Mouse (Mus musculus): ENCODE results near the gene Cnot3. TPM values are rescaled to one million over a fixed set of nuclear protein-coding genes. Genes with fewer than 3 reads are reported as not detected.

The Cnot3 gene
- polyA plus RNA-seq, 2 experiments: 20.2 to 30.2 TPM

- Histone ChIP-seq H3K4me2 (ENCODE audit: low read depth) (peak overlapping the region; percentile 96), H3K36me3 (replicated peaks; ENCODE audit: control insufficient read depth, insufficient read depth, low read depth) (peaks cover 31% of the 10 kb centered on the region), H3K4me1 (replicated peaks; ENCODE audit: control insufficient read depth in 2 of 2, insufficient read depth in 2 of 2, low read length in 1 of 2) (peaks cover 20 to 22% of the 10 kb centered on the region in 2 experiments), H3K9ac (replicated peaks) (peak overlapping the region; percentile 77), H3K27me3 (ENCODE audit: control insufficient read depth, insufficient read depth, low read length) (no peaks in the 10 kb centered on the region), H3K9me3 (ENCODE audit: control insufficient read depth, low read length) (no peaks in the 10 kb centered on the region), H3K27ac (peak overlapping the region; percentile 79), H3K4me3 (ENCODE audit: insufficient read depth in 1 of 2, low read depth in 2 of 2, low read length in 2 of 2) (peak overlapping the region; percentile 78 to 79)
- peak in 1 of 3 experiments; percentile 32 for DNase-seq (ENCODE audit: low read depth in 3 of 3, low spot score in 3 of 3)
- ATAC-seq (ENCODE audit: insufficient read depth): peak; percentile 42; the same call in 1 of the 2 replicates
- TF ChIP-seq EP300 (IDR thresholded peaks at IDR 0.05; ENCODE audit: low read depth): no peak
- no peak for TF ChIP-seq CTCF (IDR thresholded peaks at IDR 0.05; ENCODE audit: low read depth)
- 20% methylated on average over 15 of the region's 15 CpGs for WGBS (ENCODE audit: insufficient replicate concordance)
Observed at GRCm38 (mm10) chr7:3664524-3665214, 19.6 kb downstream of the Cnot3 start.

- Histone ChIP-seq H3K27me3 (ENCODE audit: control insufficient read depth, insufficient read depth, low read length) (no peaks in the 10 kb centered on the region), H3K36me3 (replicated peaks; ENCODE audit: control insufficient read depth, insufficient read depth, low read depth) (peaks cover 23% of the 10 kb centered on the region), H3K4me1 (replicated peaks; ENCODE audit: control insufficient read depth in 2 of 2, insufficient read depth in 2 of 2, low read length in 1 of 2) (peaks cover 20 to 22% of the 10 kb centered on the region in 2 experiments), H3K27ac (peak within 1 kb of the TSS; percentile 79), H3K4me2 (ENCODE audit: low read depth) (peak within 1 kb of the TSS; percentile 96), H3K4me3 (ENCODE audit: insufficient read depth in 1 of 2, low read depth in 2 of 2, low read length in 2 of 2) (peak within 1 kb of the TSS; percentile 78 to 79), H3K9me3 (ENCODE audit: control insufficient read depth, low read length) (no peaks in the 10 kb centered on the region), H3K9ac (replicated peaks) (peak within 1 kb of the TSS; percentile 77)
- TF ChIP-seq CTCF (IDR thresholded peaks at IDR 0.05; ENCODE audit: low read depth) (no peak), EP300 (IDR thresholded peaks at IDR 0.05; ENCODE audit: low read depth) (0 out of 2 replicates have a peak, but pooled peaks have one; percentile 27)
- peak; percentile 97 to 98 (median 98) for DNase-seq (ENCODE audit: low read depth in 3 of 3, low spot score in 3 of 3)
- ATAC-seq (ENCODE audit: insufficient read depth): peak; percentile 98
- 2% methylated on average over 45 of the region's 45 CpGs for WGBS (ENCODE audit: insufficient replicate concordance)
Observed at GRCm38 (mm10) chr7:3665215-3666114, 20.4 kb downstream of the Cnot3 start, which contains the start of gene Leng1. Gene Leng1, minus strand, starts transcription at chr7:3665840.

- peak overlapping the region; percentile 67 to 79 for H3K4me3 ChIP-seq (ENCODE audit: insufficient read depth in 1 of 2, low read depth in 2 of 2, low read length in 2 of 2)
- 22% methylated on average over 14 of the region's 14 CpGs for WGBS (ENCODE audit: insufficient replicate concordance)
- H3K9ac ChIP-seq (replicated peaks): peak overlapping the region; percentile 64
- H3K4me1 ChIP-seq (replicated peaks; ENCODE audit: control insufficient read depth in 2 of 2, insufficient read depth in 2 of 2, low read length in 1 of 2): peaks cover 20 to 22% of the 10 kb centered on the region in 2 experiments
- DNase-seq (ENCODE audit: low read depth in 3 of 3, low spot score in 3 of 3): peak; percentile 24 to 68 (median 46)
- peak overlapping the region; percentile 78 for H3K27ac ChIP-seq
- peaks cover 10% of the 10 kb centered on the region for H3K36me3 ChIP-seq (replicated peaks; ENCODE audit: control insufficient read depth, insufficient read depth, low read depth)
- H3K9me3 ChIP-seq (ENCODE audit: control insufficient read depth, low read length): no peaks in the 10 kb centered on the region
- ATAC-seq (ENCODE audit: insufficient read depth): peak; percentile 25
- H3K4me2 ChIP-seq (ENCODE audit: low read depth): peak overlapping the region; percentile 96
- TF ChIP-seq CTCF (IDR thresholded peaks at IDR 0.05; ENCODE audit: low read depth): peak; percentile 43
- no peak for TF ChIP-seq EP300 (IDR thresholded peaks at IDR 0.05; ENCODE audit: low read depth)
- H3K27me3 ChIP-seq (ENCODE audit: control insufficient read depth, insufficient read depth, low read length): no peaks in the 10 kb centered on the region
Observed at GRCm38 (mm10) chr7:3666921-3667391, 21.9 kb downstream of the Cnot3 start.

GRCm38 (mm10) chr7:3674507-3675227, 29.6 kb downstream of the Cnot3 start:
- WGBS (ENCODE audit: insufficient replicate concordance): 46% methylated on average over 10 of the region's 10 CpGs
- Histone ChIP-seq H3K4me2 (ENCODE audit: low read depth) (no peak overlapping the region), H3K9me3 (ENCODE audit: control insufficient read depth, low read length) (no peaks in the 10 kb centered on the region), H3K27me3 (ENCODE audit: control insufficient read depth, insufficient read depth, low read length) (no peaks in the 10 kb centered on the region), H3K36me3 (replicated peaks; ENCODE audit: control insufficient read depth, insufficient read depth, low read depth) (no peaks in the 10 kb centered on the region), H3K9ac (replicated peaks) (no peak overlapping the region), H3K27ac (no peak overlapping the region), H3K4me3 (ENCODE audit: insufficient read depth in 1 of 2, low read depth in 2 of 2, low read length in 2 of 2) (no peak overlapping the region), H3K4me1 (replicated peaks; ENCODE audit: control insufficient read depth in 2 of 2, insufficient read depth in 2 of 2, low read length in 1 of 2) (no peaks in the 10 kb centered on the region)
- DNase-seq (ENCODE audit: low read depth in 3 of 3, low spot score in 3 of 3) (peak; percentile 56 to 59 (median 57)), ATAC-seq (ENCODE audit: insufficient read depth) (peak; percentile 80)
- TF ChIP-seq CTCF (IDR thresholded peaks at IDR 0.05; ENCODE audit: low read depth): peak; percentile 98
- no peak for TF ChIP-seq EP300 (IDR thresholded peaks at IDR 0.05; ENCODE audit: low read depth)

Data from liver, embryonic 14.5 days (tissue).